In the genomic region with DNA sequence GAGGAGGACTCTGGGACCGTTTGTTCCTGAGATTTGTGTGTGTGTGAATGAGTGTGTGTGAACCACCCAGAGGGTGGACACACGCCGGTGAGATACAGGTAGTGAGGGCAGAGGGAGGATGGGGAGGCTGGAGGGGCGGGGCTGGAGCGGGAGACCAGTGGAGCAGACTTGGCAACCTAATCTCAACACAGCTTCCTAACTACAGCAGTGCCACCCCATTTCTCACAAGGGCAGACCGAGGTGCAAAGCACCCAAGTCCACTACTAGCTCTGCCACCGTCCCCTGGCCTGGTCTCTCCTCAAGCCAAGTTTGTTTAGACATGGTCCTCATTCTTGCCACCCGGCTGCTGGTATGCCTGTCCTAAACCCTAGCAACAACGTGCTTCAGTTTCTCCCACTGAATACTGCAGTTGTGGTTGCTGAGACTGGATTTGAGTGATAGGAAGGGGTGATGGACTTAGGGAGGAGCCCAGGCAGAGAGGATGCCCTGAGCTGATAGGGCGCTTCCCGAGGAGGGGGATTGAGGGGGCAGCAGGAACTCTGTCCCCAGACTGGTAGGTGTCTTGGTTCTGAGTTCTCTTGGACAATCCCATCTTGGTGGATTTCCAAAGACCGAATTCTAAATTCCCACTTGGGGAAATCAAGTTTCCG, we compare ENCODE assay signal across 9 mouse cellular contexts. TPM values are rescaled to one million over a fixed set of nuclear protein-coding genes. Genes with fewer than 3 reads are reported as not detected.
DNase-seq lines count a peak whose midpoint lies in the region; ATAC-seq and TF ChIP-seq lines count a peak whose summit lies in the region.
"Had no signal": no experiment of that assay in that cellular context is flagged by ENCODE, and none has a peak within 500 bp of the region (broad histone marks: within the 10 kb centered on the region; RNA-seq: fewer than 3 reads in every experiment).

No protein-coding gene starts in this region.

- TF ChIP-seq CTCF in testis, adult 2 months (IDR thresholded peaks at IDR 0.05; ENCODE audit: control insufficient read depth, insufficient read depth, insufficient replicate concordance, low read depth, low read length): no peak

- H3K9ac ChIP-seq in liver, embryonic 13.5 days: peak overlapping the region; percentile 87; the same call in 1 of the 2 replicates

- peak overlapping the region; percentile 19 for H3K4me3 ChIP-seq in testis, adult 2 months (ENCODE audit: control insufficient read depth, low read depth, low read length)
- peak overlapping the region; percentile 82 for H3K4me3 ChIP-seq in liver, embryonic 13.5 days (replicated peaks)

- no peak for ATAC-seq in liver, embryonic 13.5 days (ENCODE audit: low read depth)
- ATAC-seq in megakaryocyte-erythroid progenitor cell, adult 5-6 weeks (replicated peaks; ENCODE audit: low FRiP score, low TSS enrichment, poor library complexity, severe bottlenecking): no peak

- no peaks in the 10 kb centered on the region for H3K27me3 ChIP-seq in testis, adult 2 months (ENCODE audit: control insufficient read depth, insufficient read depth, low read length)
- H3K27me3 ChIP-seq in liver, embryonic 13.5 days: no peaks in the 10 kb centered on the region

- no peaks in the 10 kb centered on the region for H3K9me3 ChIP-seq in liver, embryonic 13.5 days (replicated peaks)

- peak overlapping the region; percentile 100 for H3K4me2 ChIP-seq in liver, embryonic 13.5 days

- TF ChIP-seq POLR2A in testis, adult 2 months (IDR thresholded peaks at IDR 0.05; ENCODE audit: control insufficient read depth, low read depth, low read length): no peak

- WGBS in liver, embryonic 13.5 days (ENCODE audit: insufficient replicate concordance): 32% methylated on average over 13 of the region's 13 CpGs

- H3K4me1 ChIP-seq in testis, adult 2 months (ENCODE audit: control insufficient read depth, insufficient read depth, low read length): peaks cover 38% of the 10 kb centered on the region
- H3K4me1 ChIP-seq in liver, embryonic 13.5 days (replicated peaks): peaks cover 61% of the 10 kb centered on the region

- DNase-seq in cerebellum, postnatal 10 days: peak; percentile 57
- no peak for DNase-seq in cerebellum, adult 11 months
- no peak for DNase-seq in testis, postnatal 14 days (ENCODE audit: low spot score)
- DNase-seq in liver, embryonic 13.5 days: no peak
- no peak for DNase-seq in embryo, embryonic 10.5 days (ENCODE audit: low spot score)
- DNase-seq in cerebellum, postnatal 4 days (ENCODE audit: low spot score in 2 of 2): no peak

- H3K27ac ChIP-seq in testis, adult 2 months (ENCODE audit: control insufficient read depth, insufficient read depth, low read depth, low read length): peak overlapping the region; percentile 43; the same call in 1 of the 2 replicates
- H3K27ac ChIP-seq in liver, embryonic 13.5 days: peak overlapping the region; percentile 95

- no peaks in the 10 kb centered on the region for H3K36me3 ChIP-seq in testis, adult 2 months (ENCODE audit: control insufficient read depth, insufficient read depth, low read length)
- H3K36me3 ChIP-seq in liver, embryonic 13.5 days: no peaks in the 10 kb centered on the region

RNA-seq across cellular contexts. Expression of a gene that starts 2.5 kb away (rescaled TPM):
- 5.9 and 6.2 TPM in 2 replicates for polyA plus RNA-seq in testis, adult 2 months (2012; rRNA removed)
- 1.6 TPM in 2 replicates for polyA plus RNA-seq in liver, embryonic 13.5 days (2015; fragmentation: Nextera tagmentation; extraction: Ambion mirVana)
- total RNA-seq in megakaryocyte-erythroid progenitor cell, adult 5-6 weeks (2014; fragmentation: Nextera tagmentation): 22.9 and 25.1 TPM in 2 replicates
- total RNA-seq in megakaryocyte-erythroid progenitor cell, adult 5-6 weeks (2017): 2.4 and 7.7 TPM in 2 replicates

RNA-seq across cellular contexts. Expression of a gene that starts 19.0 kb away (rescaled TPM):
- polyA plus RNA-seq in testis, adult 2 months (2012; rRNA removed): 0.85 and 0.97 TPM in 2 replicates
- 0.07 TPM in 1 of 2 replicates, not detected in the other for polyA plus RNA-seq in liver, embryonic 13.5 days (2015; fragmentation: Nextera tagmentation; extraction: Ambion mirVana)
- total RNA-seq in megakaryocyte-erythroid progenitor cell, adult 5-6 weeks (2014; fragmentation: Nextera tagmentation): not detected in 2 replicates
- not detected in 2 replicates for total RNA-seq in megakaryocyte-erythroid progenitor cell, adult 5-6 weeks (2017)
- polyA plus RNA-seq: C2C12 had no signal

RNA-seq across cellular contexts. Expression of a gene that starts 19.4 kb away (rescaled TPM):
- 2.5 and 2.8 TPM in 2 replicates for polyA plus RNA-seq in testis, adult 2 months (2012; rRNA removed)
- polyA plus RNA-seq in liver, embryonic 13.5 days (2015; fragmentation: Nextera tagmentation; extraction: Ambion mirVana): 14.0 and 16.2 TPM in 2 replicates
- total RNA-seq in megakaryocyte-erythroid progenitor cell, adult 5-6 weeks (2014; fragmentation: Nextera tagmentation): 10.1 and 11.2 TPM in 2 replicates
- 6.6 and 7.8 TPM in 2 replicates for total RNA-seq in megakaryocyte-erythroid progenitor cell, adult 5-6 weeks (2017)
- polyA plus RNA-seq: C2C12 had no signal

RNA-seq across cellular contexts. Expression of a gene that starts 20.0 kb away (rescaled TPM):
- polyA plus RNA-seq in testis, adult 2 months (2012; rRNA removed): 54.7 and 73.0 TPM in 2 replicates
- polyA plus RNA-seq in liver, embryonic 13.5 days (2015; fragmentation: Nextera tagmentation; extraction: Ambion mirVana): 0.21 and 0.27 TPM in 2 replicates
- total RNA-seq in megakaryocyte-erythroid progenitor cell, adult 5-6 weeks (2014; fragmentation: Nextera tagmentation): not detected in 2 replicates
- total RNA-seq in megakaryocyte-erythroid progenitor cell, adult 5-6 weeks (2017): not detected in 2 replicates

RNA-seq across cellular contexts. Expression of a gene that starts 51.6 kb away (rescaled TPM):
- 0.16 and 0.26 TPM in 2 replicates for polyA plus RNA-seq in testis, adult 2 months (2012; rRNA removed)
- 2.7 and 3.3 TPM in 2 replicates for polyA plus RNA-seq in liver, embryonic 13.5 days (2015; fragmentation: Nextera tagmentation; extraction: Ambion mirVana)
- 1.0 TPM in 1 of 2 replicates, not detected in the other for total RNA-seq in megakaryocyte-erythroid progenitor cell, adult 5-6 weeks (2014; fragmentation: Nextera tagmentation)
- not detected in 2 replicates for total RNA-seq in megakaryocyte-erythroid progenitor cell, adult 5-6 weeks (2017)

Comparison
In these comparisons a context has a peak if more than half of its experiments do, and no peak if none do; other contexts are left out.
1. DNase-seq: peak in cerebellum, postnatal 10 days (2 of 2); none in cerebellum, adult 11 months (single experiment), testis, postnatal 14 days (single experiment), liver, embryonic 13.5 days (single experiment), embryo, embryonic 10.5 days (single experiment) and cerebellum, postnatal 4 days (0 of 2).